Mouse (Mus musculus) thymus, adult 2 months (tissue): ENCODE measurements around the gene Top3a. TPM values are rescaled to one million over a fixed set of nuclear protein-coding genes. Genes with fewer than 3 reads are reported as not detected.

Experiments
- DNase-seq: peaks from one replicate; pipeline ENCODE4 v3.0.0; 2021
- H3K27ac ChIP-seq: fragments of 200-500 bp; 2 replicates; pipeline ENCODE4 v1.5.1; 2012; ENCODE audit warnings: low read length, control low read depth; ENCODE audit not compliant: control insufficient read depth, insufficient read depth
- H3K27me3 ChIP-seq: fragments of 200-500 bp; 2 replicates; pipeline ENCODE4 v1.6.1; 2012; ENCODE audit warnings: mild to moderate bottlenecking, low read length, moderate library complexity, mixed read lengths; ENCODE audit not compliant: control insufficient read depth, insufficient read depth
- H3K36me3 ChIP-seq: fragments of 200-500 bp; 2 replicates; pipeline ENCODE4 v1.6.1; 2012; ENCODE audit warnings: mild to moderate bottlenecking, low read length, moderate library complexity; ENCODE audit not compliant: control insufficient read depth, insufficient read depth
- H3K4me1 ChIP-seq: fragments of 200-500 bp; replicated peaks from 2 replicates; pipeline ENCODE4 v1.6.1; 2012; ENCODE audit warnings: low read length; ENCODE audit not compliant: control insufficient read depth, insufficient read depth
- H3K4me3 ChIP-seq: fragments of 200-500 bp; 2 replicates; pipeline ENCODE4 v1.5.1; 2012; ENCODE audit warnings: mild to moderate bottlenecking, low read length, control low read depth, moderate library complexity; ENCODE audit not compliant: control insufficient read depth, insufficient read depth
- CTCF ChIP-seq: fragments of 200-500 bp; IDR thresholded peaks from 2 replicates; pipeline ENCODE4 v1.5.1; 2012; ENCODE audit warnings: mild to moderate bottlenecking, control low read depth, low read length, moderate library complexity, borderline replicate concordance; ENCODE audit not compliant: control insufficient read depth, poor library complexity, insufficient read depth; ENCODE audit errors: extremely low read depth
- POLR2A ChIP-seq: fragments of 200-500 bp; IDR thresholded peaks from 2 replicates; pipeline ENCODE4 v1.6.1; 2012; ENCODE audit warnings: mild to moderate bottlenecking, low read length, control low read depth, moderate library complexity; ENCODE audit not compliant: control insufficient read depth, poor library complexity, insufficient read depth; ENCODE audit errors: extremely low read depth
- WGBS: fragments of 180-500 bp; shearing (Covaris S2); methylation state at CpG from one replicate; pipeline ENCODE4 v1.1.7; 2018; 5-methylcytosine and 5-hydroxymethylcytosine counted together
- polyA plus RNA-seq: library from polyadenylated mRNA; depleted of rRNA; stranded (reverse); fragments of >200 nt; gene quantifications from 2 replicates; pipeline ENCODE4 v1.2.3, GENCODE M21; 2012; rRNA removed

Gene Top3a
- polyA plus RNA-seq, 1 experiment = 17.9 TPM

GRCm38 (mm10) chr11:60701611-60702010 is 75.6 kb downstream of the Top3a start:
- H3K36me3 ChIP-seq = peaks cover under 1% of the 10 kb centered on the region; the same call in 1 of the 2 replicates
- DNase-seq = no peak
- H3K27me3 ChIP-seq = no peaks in the 10 kb centered on the region
- H3K27ac ChIP-seq = no peak overlapping the region
- peaks cover 14% of the 10 kb centered on the region for H3K4me1 ChIP-seq
- 95% methylated on average over 4 of the region's 4 CpGs for WGBS
- TF ChIP-seq POLR2A = no peak
- no peak for TF ChIP-seq CTCF
- H3K4me3 ChIP-seq = no peak overlapping the region

DNA sequence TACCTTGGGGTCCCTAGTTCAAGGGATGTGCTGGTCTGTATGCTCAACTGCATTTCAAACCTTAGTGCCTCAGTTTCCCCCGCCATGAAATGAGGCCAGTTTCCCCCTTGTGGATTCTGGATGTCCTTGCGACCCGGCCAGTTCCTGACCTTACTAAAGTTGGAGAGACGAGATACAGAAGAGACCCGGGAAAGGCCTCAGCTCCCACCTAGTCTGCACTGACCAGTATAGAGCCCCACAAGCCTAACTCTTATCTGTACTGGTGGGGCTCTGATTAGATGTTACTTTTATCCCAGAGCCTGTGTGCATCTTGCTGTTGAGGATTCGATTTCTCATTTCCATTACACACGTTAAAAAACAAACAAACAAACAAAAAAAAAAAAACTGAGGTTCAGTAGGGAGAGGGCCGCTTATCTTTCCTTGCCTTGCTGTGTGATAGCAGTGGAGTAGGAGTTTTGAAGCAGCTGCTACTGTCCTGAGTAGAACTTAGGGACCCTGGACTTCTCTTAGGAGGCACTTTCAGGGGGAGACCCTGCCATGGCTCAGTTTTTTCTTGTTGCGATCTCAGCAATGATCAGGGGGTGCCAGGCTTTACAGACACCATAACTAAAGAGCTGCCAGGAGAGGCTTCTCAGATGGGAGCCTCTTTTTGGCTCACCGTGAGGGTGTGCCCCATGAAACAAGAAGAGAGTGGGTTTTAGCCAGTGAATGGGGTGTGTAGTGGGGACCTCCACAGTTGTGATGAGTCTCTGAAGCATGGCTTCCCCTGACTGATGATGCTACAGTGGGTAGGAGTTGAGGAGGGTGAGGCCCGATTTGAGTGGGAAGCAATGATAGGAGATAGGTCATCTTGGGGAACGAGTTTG is 76.6 kb downstream of the Top3a start:
- Histone ChIP-seq H3K4me1 (peaks cover 14% of the 10 kb centered on the region), H3K36me3 (no peaks in the 10 kb centered on the region), H3K27ac (no peak overlapping the region), H3K27me3 (no peaks in the 10 kb centered on the region), H3K4me3 (peak overlapping the region; percentile 87)
- WGBS = 50% methylated on average over 12 of the region's 12 CpGs
- DNase-seq = no peak
- no peak for TF ChIP-seq POLR2A
- TF ChIP-seq CTCF = no peak

- DNase-seq = peak; percentile 80
- no peaks in the 10 kb centered on the region for H3K36me3 ChIP-seq
- TF ChIP-seq POLR2A (peak; percentile 62; the same call in 1 of the 2 replicates), CTCF (0 out of 2 replicates have a peak, but pooled peaks have one; percentile 31)
- WGBS = under 1% methylated on average over 67 of the region's 73 CpGs
- H3K27me3 ChIP-seq = no peaks in the 10 kb centered on the region
- H3K27ac ChIP-seq = peak within 1 kb of the TSS; percentile 0; the same call in 1 of the 2 replicates
- H3K4me3 ChIP-seq = peak within 1 kb of the TSS; percentile 87
- H3K4me1 ChIP-seq = peaks cover 14% of the 10 kb centered on the region
These were observed 77.6 kb downstream of the Top3a start, which contains the start of gene Llgl1 for GRCm38 (mm10) chr11:60699524-60700075. Llgl1 (plus strand) TSS chr11:60699723.

GRCm38 (mm10) chr11:60698806-60699523 is 78.2 kb downstream of the Top3a start:
- Histone ChIP-seq H3K4me3 (peak overlapping the region; percentile 87), H3K27me3 (no peaks in the 10 kb centered on the region), H3K36me3 (no peaks in the 10 kb centered on the region), H3K27ac (peak overlapping the region; percentile 0; the same call in 1 of the 2 replicates), H3K4me1 (peaks cover 14% of the 10 kb centered on the region)
- 6% methylated on average over 22 of the region's 22 CpGs for WGBS
- DNase-seq = peak; percentile 56
- no peak for TF ChIP-seq POLR2A
- no peak for TF ChIP-seq CTCF

- TF ChIP-seq CTCF = no peak
- no peak for TF ChIP-seq POLR2A
- H3K36me3 ChIP-seq = no peaks in the 10 kb centered on the region
- DNase-seq = no peak
- WGBS = 52% methylated on average over 2 of the region's 2 CpGs
- H3K4me3 ChIP-seq = no peak overlapping the region
- H3K27ac ChIP-seq = no peak overlapping the region
- no peaks in the 10 kb centered on the region for H3K27me3 ChIP-seq
- peaks cover 14% of the 10 kb centered on the region for H3K4me1 ChIP-seq
These were observed 79.6 kb downstream of the Top3a start for GRCm38 (mm10) chr11:60697561-60697960.

DNA sequence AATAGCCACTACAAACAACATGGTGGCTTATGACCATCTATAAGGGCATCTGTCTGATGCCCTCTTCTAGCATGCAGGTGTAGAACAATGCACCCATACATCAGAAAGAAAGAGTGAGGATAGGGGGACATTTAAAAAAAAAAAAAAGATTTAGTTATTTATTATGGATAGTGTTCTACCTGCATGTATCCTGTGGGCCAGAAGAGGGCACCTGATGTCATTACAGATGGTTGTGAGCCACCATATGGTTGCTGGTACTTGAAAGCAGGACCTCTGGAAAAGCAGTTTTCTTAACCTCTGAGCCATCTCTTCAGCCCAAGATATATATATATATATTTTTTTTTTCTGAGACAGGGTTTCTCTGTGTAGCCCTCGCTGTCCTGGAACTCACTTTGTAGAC is 81.0 kb downstream of the Top3a start:
- no peak overlapping the region for H3K4me3 ChIP-seq
- H3K27me3 ChIP-seq = no peaks in the 10 kb centered on the region
- TF ChIP-seq CTCF = no peak
- TF ChIP-seq POLR2A = no peak
- H3K36me3 ChIP-seq = no peaks in the 10 kb centered on the region
- DNase-seq = no peak
- peaks cover 14% of the 10 kb centered on the region for H3K4me1 ChIP-seq
- no peak overlapping the region for H3K27ac ChIP-seq
- WGBS = 82% methylated on average over 1 of the region's 1 CpGs

Other genes with a start within 250 kb of the Top3a start
- gene Alkbh5, start 241.0 kb downstream of the Top3a start, polyA plus RNA-seq = 29.0 and 37.4 TPM in 2 replicates
- 143 and 154 TPM in 2 replicates for gene Llgl1, start 77.6 kb downstream of the Top3a start, polyA plus RNA-seq
- gene Flii, start 50.1 kb downstream of the Top3a start, polyA plus RNA-seq = 254 and 271 TPM in 2 replicates
- gene Mief2, start 49.0 kb downstream of the Top3a start, polyA plus RNA-seq = 26.1 and 26.6 TPM in 2 replicates
- gene Smcr8, start 159 bp upstream of the Top3a start, polyA plus RNA-seq = 25.5 and 26.4 TPM in 2 replicates
- 27.4 and 29.9 TPM in 2 replicates for gene Shmt1, start 34.4 kb upstream of the Top3a start, polyA plus RNA-seq
- 16.1 and 17.3 TPM in 2 replicates for gene Dhrs7b, start 53.3 kb upstream of the Top3a start, polyA plus RNA-seq
- gene Tmem11, start 101.9 kb upstream of the Top3a start, polyA plus RNA-seq = 72.9 and 76.7 TPM in 2 replicates
- 62.9 and 63.8 TPM in 2 replicates for gene Natd1, start 137.4 kb upstream of the Top3a start, polyA plus RNA-seq
- gene Map2k3, start 154.7 kb upstream of the Top3a start, polyA plus RNA-seq = 30.9 and 33.1 TPM in 2 replicates
- 0.51 and 1.8 TPM in 2 replicates for gene Kcnj12, start 245.2 kb upstream of the Top3a start, polyA plus RNA-seq